Mouse (Mus musculus): Measurements from ENCODE around the gene Mia3.

- peak; percentile 69; the same call in 1 of the 2 replicates for TF ChIP-seq POLR2A (IDR thresholded peaks at IDR 0.05; ENCODE audit: low read depth, low read length)
- TF ChIP-seq USF1 (IDR thresholded peaks at IDR 0.05; ENCODE audit: low read depth, low read length) = peak; percentile 96
- TF ChIP-seq MAX (IDR thresholded peaks at IDR 0.05; ENCODE audit: low read length) = peak; percentile 90
- no peak for TF ChIP-seq MEF2A (IDR thresholded peaks at IDR 0.05; ENCODE audit: borderline replicate concordance, low read depth, low read length)
- no peak for TF ChIP-seq E2F4 (IDR thresholded peaks at IDR 0.05; ENCODE audit: insufficient replicate concordance, low read depth, low read length)
- TF ChIP-seq CTCF (conservative IDR thresholded peaks at IDR 0.05 in 1 of 2, IDR thresholded peaks at IDR 0.05 in 1 of 2; ENCODE audit: low read depth in 2 of 2, low read length in 2 of 2) = no peak
- no peak for TF ChIP-seq KAT2A (IDR thresholded peaks at IDR 0.05; ENCODE audit: insufficient replicate concordance, low read length)
- TF ChIP-seq MAFK (IDR thresholded peaks at IDR 0.05; ENCODE audit: insufficient replicate concordance, low read length) = no peak
- no peak for TF ChIP-seq EP300 (IDR thresholded peaks at IDR 0.05; ENCODE audit: low read length)
- peak; percentile 32 for TF ChIP-seq ZMIZ1 (IDR thresholded peaks at IDR 0.05; ENCODE audit: low read depth, low read length)
- TF ChIP-seq HCFC1 (IDR thresholded peaks at IDR 0.05; ENCODE audit: low read depth, low read length) = peak; percentile 82
- TF ChIP-seq MYC (IDR thresholded peaks at IDR 0.05; ENCODE audit: low read depth, low read length) = 0 out of 2 replicates have a peak, but pooled peaks have one; percentile 48
- no peak for TF ChIP-seq ZKSCAN1 (IDR thresholded peaks at IDR 0.05; ENCODE audit: borderline replicate concordance, low read depth, low read length)
- no peak for TF ChIP-seq ZC3H11A (IDR thresholded peaks at IDR 0.05; ENCODE audit: low read depth, low read length)
Measured at GRCm38 (mm10) chr1:183296877-183297383, 72.4 kb downstream of the Mia3 start, which contains the start of gene Brox.

All from CH12.LX (cell line).